Mouse (Mus musculus): ENCODE measurements around the gene Maea.

DNA sequence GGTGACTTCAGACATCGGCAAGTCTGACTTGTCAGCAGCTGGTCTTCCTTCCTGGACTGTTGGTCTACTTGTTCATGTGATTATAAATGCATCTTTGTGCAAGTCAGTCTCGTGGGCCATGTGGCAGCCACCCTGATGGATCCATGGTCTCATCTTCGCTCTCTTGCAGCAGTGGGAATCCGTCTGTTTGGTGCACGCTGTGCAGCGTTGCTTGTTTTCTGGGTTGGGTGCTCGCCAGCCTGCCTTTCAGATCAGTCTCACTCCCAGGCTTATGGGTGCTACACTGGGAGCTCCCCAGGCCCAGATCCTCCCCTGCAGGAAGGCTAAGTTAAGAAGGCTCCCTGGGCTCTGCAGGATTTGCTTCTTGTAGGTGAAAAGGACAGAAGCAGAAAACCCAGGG, 61.5 kb downstream of the Maea start:
- no peak for TF ChIP-seq POLR2A (IDR thresholded peaks at IDR 0.05; ENCODE audit: borderline replicate concordance, extremely low read depth, insufficient read depth, insufficient read length, poor library complexity, severe bottlenecking)
- no peak for TF ChIP-seq CTCF (IDR thresholded peaks at IDR 0.05; ENCODE audit: borderline replicate concordance, extremely low read depth, insufficient read depth, insufficient read length)

All from brain, embryonic 14.5 days (tissue).